Mouse (Mus musculus) heart, adult 18-20 months (tissue): Measurements from ENCODE around the gene Serpinb9f. TPM values are rescaled to one million over a fixed set of nuclear protein-coding genes. Genes with fewer than 3 reads are reported as not detected.
"Not testable (repeated sequence)": the region's sequence is repeated elsewhere in the genome, so short reads cannot be mapped to it uniquely, and the experiment has no call there.

ENCODE experiments used
- DNase-seq, 2 experiments: peaks; one replicate each; pipeline ENCODE4 v3.0.0; 2021 to 2022; ENCODE audit warnings: mixed read lengths in 1 of 2
- long read RNA-seq, 2 experiments: library from polyadenylated mRNA; stranded (forward); transcript quantifications; one replicate each; pipeline ENCODE4 v2.0.0; 2021
- total RNA-seq, 2 experiments: library from RNA; stranded (reverse); gene quantifications; 2 replicates each; pipeline ENCODE4 v1.2.3; 2021

Serpinb9f gene
- not detected for total RNA-seq
- long read RNA-seq, experiment 1: 0 reads
- long read RNA-seq, experiment 2: 0 reads

DNA sequence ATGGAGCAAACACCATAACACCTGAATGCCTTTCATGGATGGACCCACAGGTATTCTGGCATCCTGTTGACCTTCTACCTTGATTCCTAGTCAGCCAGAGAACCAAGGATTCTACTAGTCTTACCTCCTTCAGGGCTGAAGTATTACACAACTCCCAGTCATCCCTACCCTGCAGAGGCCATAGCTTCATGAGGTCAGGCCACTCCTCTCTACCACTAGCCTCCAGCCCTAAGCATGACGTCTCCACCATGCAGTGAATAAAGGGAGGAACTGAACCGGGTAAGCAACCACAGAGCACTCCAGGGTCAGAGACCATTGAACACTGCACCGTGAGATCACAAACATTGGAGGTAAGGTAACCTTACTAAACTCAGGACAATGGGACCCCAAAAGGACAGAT is at the start of gene Serpinb9f:
TSS of gene Serpinb9f (plus strand) at position 301 of the 400 bp plus-strand sequence.
- DNase-seq: not testable (repeated sequence)

DNA sequence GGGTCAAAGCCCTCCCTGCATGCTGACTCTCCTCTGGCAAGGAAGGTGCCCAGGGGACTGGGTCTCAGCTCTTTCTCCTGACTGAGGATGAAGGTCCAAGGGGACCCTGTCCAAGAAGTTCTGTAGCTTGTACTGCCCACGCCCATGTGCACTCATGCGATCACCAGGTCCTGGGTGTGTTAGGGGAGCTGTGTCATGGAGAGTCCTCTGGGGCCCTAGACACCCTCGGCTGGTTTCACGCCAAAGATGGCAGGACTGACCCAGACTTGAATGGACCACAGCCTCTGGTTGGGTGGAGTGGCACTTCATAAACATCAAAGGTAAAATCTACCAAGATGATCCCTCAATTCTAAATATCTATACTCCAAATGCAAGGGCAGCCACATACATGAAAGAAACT is 15.2 kb upstream of the Serpinb9f start:
- DNase-seq: not testable (repeated sequence)

DNA sequence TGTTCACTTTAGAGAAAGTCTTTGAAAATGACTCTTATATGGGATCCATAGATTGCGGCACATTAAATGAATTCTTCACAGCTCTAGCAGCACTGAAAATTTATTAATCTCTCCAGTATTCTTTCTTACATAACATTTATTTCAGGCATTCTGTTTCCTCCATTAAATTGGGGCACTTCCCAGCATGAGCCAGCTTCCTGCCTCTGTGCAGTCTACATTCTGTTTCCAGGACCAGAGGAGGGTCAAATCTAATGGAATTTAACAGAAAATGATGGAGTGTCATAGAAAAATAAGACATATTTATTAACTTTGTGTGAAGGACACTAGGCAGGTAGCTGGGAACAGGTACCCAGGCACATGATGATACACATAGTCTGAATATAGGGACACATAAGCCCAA is 32.8 kb downstream of the Serpinb9f start:
- DNase-seq: not testable (repeated sequence)

Other genes starting within 250 kb of the Serpinb9f start
- gene Serpinb1b, start 245.5 kb upstream of the Serpinb9f start, total RNA-seq: not detected
- gene Serpinb9c, start 164.3 kb upstream of the Serpinb9f start, total RNA-seq: not detected
- not detected for gene Serpinb9d, start 131.1 kb upstream of the Serpinb9f start, total RNA-seq
- gene Serpinb9e, start 74.5 kb upstream of the Serpinb9f start, total RNA-seq: not detected
- gene Gm11397, start 71.7 kb downstream of the Serpinb9f start, total RNA-seq: not detected
- gene Serpinb9g, start 160.7 kb downstream of the Serpinb9f start, total RNA-seq: not detected